Mouse (Mus musculus): ENCODE measurements at regions not wholly inside any gene's neighbourhood (a gene's known extent, or its start where the extent isn't known, plus 50 kb on each side); places are given as distances from the start of the nearest gene placed in this dataset.

GRCm38 (mm10) chr10:97778531-97778930 is 52.0 kb upstream of the C030005K15Rik start:
- ATAC-seq = no peak

GRCm38 (mm10) chr10:97779335-97779734 is 52.8 kb upstream of the C030005K15Rik start:
- ATAC-seq = no peak

- ATAC-seq = no peak
These were observed 67.2 kb upstream of the C030005K15Rik start for GRCm38 (mm10) chr10:97793804-97794203.

- no peak for ATAC-seq
These were observed 75.1 kb upstream of the C030005K15Rik start for GRCm38 (mm10) chr10:97801448-97802265.

- no peak for ATAC-seq
These were observed 81.4 kb upstream of the C030005K15Rik start for GRCm38 (mm10) chr10:97807947-97808346.

GRCm38 (mm10) chr10:97842574-97842973 is 116.0 kb upstream of the C030005K15Rik start:
- no peak for ATAC-seq

GRCm38 (mm10) chr10:97851487-97851886 is 124.9 kb upstream of the C030005K15Rik start:
- ATAC-seq = no peak

GRCm38 (mm10) chr10:97877088-97877487 is 150.5 kb upstream of the C030005K15Rik start:
- no peak for ATAC-seq

GRCm38 (mm10) chr10:97886049-97886448 is 159.5 kb upstream of the C030005K15Rik start:
- no peak for ATAC-seq

- ATAC-seq = no peak
These were observed 179.2 kb upstream of the C030005K15Rik start for GRCm38 (mm10) chr10:97905793-97906192.

GRCm38 (mm10) chr10:97925568-97925967 is 199.0 kb upstream of the C030005K15Rik start:
- ATAC-seq = no peak

- no peak for ATAC-seq
These were observed 213.8 kb upstream of the C030005K15Rik start for GRCm38 (mm10) chr10:97940345-97940744.

GRCm38 (mm10) chr10:97965881-97966280 is 239.3 kb upstream of the C030005K15Rik start:
- no peak for ATAC-seq

GRCm38 (mm10) chr10:97966931-97967330 is 240.4 kb upstream of the C030005K15Rik start:
- no peak for ATAC-seq

GRCm38 (mm10) chr10:98007037-98007436 is 280.5 kb upstream of the C030005K15Rik start:
- ATAC-seq = no peak

- ATAC-seq = no peak
These were observed 281.8 kb upstream of the C030005K15Rik start for GRCm38 (mm10) chr10:98008355-98008754.

GRCm38 (mm10) chr10:98012916-98013315 is 286.4 kb upstream of the C030005K15Rik start:
- no peak for ATAC-seq

GRCm38 (mm10) chr10:98014985-98015902 is 288.7 kb upstream of the C030005K15Rik start:
- ATAC-seq = no peak

GRCm38 (mm10) chr10:98016596-98017304 is 290.2 kb upstream of the C030005K15Rik start:
- ATAC-seq = no peak

GRCm38 (mm10) chr10:98029124-98029523 is 302.6 kb upstream of the C030005K15Rik start:
- ATAC-seq = no peak

GRCm38 (mm10) chr10:98029621-98030020 is 303.1 kb upstream of the C030005K15Rik start:
- ATAC-seq = no peak

- ATAC-seq = no peak
These were observed 306.1 kb upstream of the C030005K15Rik start for GRCm38 (mm10) chr10:98032661-98033060.

GRCm38 (mm10) chr10:98041766-98042165 is 315.2 kb upstream of the C030005K15Rik start:
- no peak for ATAC-seq
